Mouse (Mus musculus): ENCODE measurements at regions not wholly inside any gene's neighbourhood (a gene's known extent, or its start where the extent isn't known, plus 50 kb on each side); places are given as distances from the start of the nearest gene placed in this dataset.

- no peaks in the 10 kb centered on the region for H3K27me3 ChIP-seq
- H3K27ac ChIP-seq, result no peak overlapping the region
- no peak for ATAC-seq
- H3K9me3 ChIP-seq (replicated peaks), result no peaks in the 10 kb centered on the region
- no peak overlapping the region for H3K4me2 ChIP-seq
- no peak overlapping the region for H3K9ac ChIP-seq
- no peak overlapping the region for H3K4me3 ChIP-seq
- 94% methylated on average over 1 of the region's 1 CpGs for WGBS
- no peaks in the 10 kb centered on the region for H3K36me3 ChIP-seq (ENCODE audit: poor library complexity, severe bottlenecking)
- no peaks in the 10 kb centered on the region for H3K4me1 ChIP-seq
Measured at GRCm38 (mm10) chr13:26009131-26009530, 738.8 kb upstream of the Nrsn1 start.

- 86% methylated on average over 7 of the region's 7 CpGs for WGBS
- no peaks in the 10 kb centered on the region for H3K27me3 ChIP-seq
- no peak overlapping the region for H3K4me2 ChIP-seq
- H3K36me3 ChIP-seq (ENCODE audit: poor library complexity, severe bottlenecking), result no peaks in the 10 kb centered on the region
- ATAC-seq, result no peak
- no peak overlapping the region for H3K27ac ChIP-seq
- H3K4me3 ChIP-seq, result no peak overlapping the region
- H3K4me1 ChIP-seq, result no peaks in the 10 kb centered on the region
- H3K9ac ChIP-seq, result no peak overlapping the region
- H3K9me3 ChIP-seq (replicated peaks), result no peaks in the 10 kb centered on the region
Measured at GRCm38 (mm10) chr13:26004768-26005560, 734.7 kb upstream of the Nrsn1 start.

- ATAC-seq, result no peak
- H3K27ac ChIP-seq, result no peak overlapping the region
- WGBS, result 66% methylated on average over 1 of the region's 1 CpGs
Measured at GRCm38 (mm10) chr13:25993526-25993925, 723.2 kb upstream of the Nrsn1 start.

DNA sequence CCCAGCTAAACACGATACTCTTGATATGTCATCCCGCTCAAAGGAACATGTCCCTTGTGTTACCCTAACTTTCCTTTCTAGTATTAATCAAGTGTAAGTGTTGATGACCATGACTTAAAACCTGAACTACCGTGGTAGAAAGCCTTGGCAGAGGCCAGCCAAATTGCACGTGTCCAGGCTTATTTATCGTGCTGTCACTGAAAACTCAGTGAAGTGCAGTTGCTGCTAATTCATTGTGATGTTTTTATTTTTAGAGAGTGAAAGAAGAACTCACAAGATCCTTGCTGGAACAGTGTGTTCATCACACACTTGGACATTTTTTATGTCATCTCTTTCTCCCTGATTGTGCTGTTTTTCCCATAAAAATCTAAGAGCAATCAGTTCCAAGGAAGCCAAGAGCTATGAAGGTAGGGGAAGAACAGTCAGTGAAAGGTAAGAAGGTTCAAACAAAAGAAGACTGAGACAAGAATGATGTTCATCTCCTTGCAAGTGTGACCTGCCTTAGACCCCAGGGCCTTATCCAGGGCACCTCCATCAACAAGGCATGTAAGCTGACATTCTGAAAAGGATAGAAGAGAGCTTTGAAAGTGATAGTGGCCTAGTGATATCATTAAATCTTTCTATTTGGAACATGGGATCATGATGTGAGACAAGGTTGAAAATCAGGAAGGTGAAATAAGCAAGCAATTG is 718.9 kb upstream of the Nrsn1 start:
- Histone ChIP-seq H3K4me3 (no peak overlapping the region), H3K4me1 (peaks cover 5% of the 10 kb centered on the region), H3K36me3 (ENCODE audit: poor library complexity, severe bottlenecking) (no peaks in the 10 kb centered on the region), H3K27ac (no peak overlapping the region), H3K9ac (no peak overlapping the region), H3K4me2 (no peak overlapping the region), H3K9me3 (replicated peaks) (no peaks in the 10 kb centered on the region), H3K27me3 (no peaks in the 10 kb centered on the region)
- ATAC-seq, result no peak
- WGBS, result 89% methylated on average over 5 of the region's 5 CpGs

More at GRCm38 (mm10) chr13:25993526-25993925, 723.2 kb upstream of the Nrsn1 start:
- no peaks in the 10 kb centered on the region for H3K27me3 ChIP-seq
- no peaks in the 10 kb centered on the region for H3K36me3 ChIP-seq (ENCODE audit: poor library complexity, severe bottlenecking)
- no peaks in the 10 kb centered on the region for H3K4me1 ChIP-seq
- H3K4me2 ChIP-seq, result no peak overlapping the region
- H3K4me3 ChIP-seq, result no peak overlapping the region
- no peak overlapping the region for H3K9ac ChIP-seq
- no peaks in the 10 kb centered on the region for H3K9me3 ChIP-seq (replicated peaks)

- Histone ChIP-seq H3K9ac (no peak overlapping the region), H3K4me3 (no peak overlapping the region), H3K36me3 (ENCODE audit: poor library complexity, severe bottlenecking) (no peaks in the 10 kb centered on the region), H3K9me3 (replicated peaks) (no peaks in the 10 kb centered on the region), H3K4me2 (no peak overlapping the region), H3K4me1 (peaks cover 19% of the 10 kb centered on the region), H3K27me3 (no peaks in the 10 kb centered on the region), H3K27ac (no peak overlapping the region)
- 48% methylated on average over 1 of the region's 1 CpGs for WGBS
- ATAC-seq, result peak; percentile 54; the same call in 1 of the 2 replicates
Measured at GRCm38 (mm10) chr13:25984535-25984934, 714.2 kb upstream of the Nrsn1 start.

DNA sequence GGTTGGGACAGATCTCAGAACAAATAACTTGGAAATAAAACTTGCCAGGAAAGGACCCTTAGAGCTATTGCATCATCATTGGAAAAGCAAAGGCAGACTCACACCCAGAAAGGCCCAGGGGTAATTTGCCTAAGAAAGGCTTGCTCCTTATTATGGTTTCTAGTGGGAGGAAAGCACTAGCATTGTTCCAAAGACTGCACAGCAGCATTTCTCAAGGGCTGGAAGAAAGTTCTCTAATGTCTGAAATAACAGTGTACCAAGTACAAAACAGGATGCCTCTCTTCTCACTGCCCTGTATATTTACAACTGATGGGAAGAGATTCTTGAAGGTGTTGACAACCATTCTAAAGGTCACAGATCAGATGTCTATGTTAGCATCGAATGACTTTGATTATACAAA is 713.4 kb upstream of the Nrsn1 start:
- H3K4me3 ChIP-seq, result no peak overlapping the region
- no peaks in the 10 kb centered on the region for H3K27me3 ChIP-seq
- no peaks in the 10 kb centered on the region for H3K9me3 ChIP-seq (replicated peaks)
- 78% methylated on average over 1 of the region's 1 CpGs for WGBS
- H3K36me3 ChIP-seq (ENCODE audit: poor library complexity, severe bottlenecking), result no peaks in the 10 kb centered on the region
- peak; percentile 48; the same call in 1 of the 2 replicates for ATAC-seq
- H3K27ac ChIP-seq, result no peak overlapping the region
- no peak overlapping the region for H3K9ac ChIP-seq
- peaks cover 19% of the 10 kb centered on the region for H3K4me1 ChIP-seq
- no peak overlapping the region for H3K4me2 ChIP-seq

- H3K4me3 ChIP-seq, result no peak overlapping the region
- H3K9ac ChIP-seq, result no peak overlapping the region
- no peaks in the 10 kb centered on the region for H3K36me3 ChIP-seq (ENCODE audit: poor library complexity, severe bottlenecking)
- 50% methylated on average over 1 of the region's 1 CpGs for whole genome bisulfite sequencing
- no peaks in the 10 kb centered on the region for H3K27me3 ChIP-seq
- H3K4me2 ChIP-seq, result no peak overlapping the region
- ATAC-seq, result peak; percentile 84; the same call in 1 of the 2 replicates
- no peaks in the 10 kb centered on the region for H3K9me3 ChIP-seq (replicated peaks)
- peaks cover 9% of the 10 kb centered on the region for H3K4me1 ChIP-seq
- no peak overlapping the region for H3K27ac ChIP-seq
Measured at GRCm38 (mm10) chr13:25978648-25979047, 708.3 kb upstream of the Nrsn1 start.

- no peaks in the 10 kb centered on the region for H3K9me3 ChIP-seq (replicated peaks)
- H3K4me3 ChIP-seq, result no peak overlapping the region
- ATAC-seq, result no peak
- no peaks in the 10 kb centered on the region for H3K36me3 ChIP-seq (ENCODE audit: poor library complexity, severe bottlenecking)
- H3K27ac ChIP-seq, result no peak overlapping the region
- H3K27me3 ChIP-seq, result no peaks in the 10 kb centered on the region
- H3K4me2 ChIP-seq, result no peak overlapping the region
- H3K9ac ChIP-seq, result no peak overlapping the region
- H3K4me1 ChIP-seq, result peaks cover 16% of the 10 kb centered on the region
Measured at GRCm38 (mm10) chr13:25958592-25958991, 688.3 kb upstream of the Nrsn1 start.

DNA sequence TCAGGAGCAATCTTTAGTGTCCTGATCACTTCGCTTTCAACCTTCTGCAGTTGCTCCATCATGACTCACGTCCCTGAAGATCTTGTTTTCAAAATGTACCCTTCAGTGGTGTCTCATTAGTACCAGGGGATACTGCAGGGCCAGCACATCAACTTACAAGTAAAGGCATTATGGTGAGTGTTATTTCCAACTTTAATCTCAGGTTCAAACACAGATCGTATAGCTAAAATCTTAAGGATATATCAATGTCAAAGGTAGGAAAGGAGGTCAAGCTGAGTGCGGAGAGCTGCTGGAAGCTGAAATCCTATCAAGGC is 687.8 kb upstream of the Nrsn1 start:
- no peaks in the 10 kb centered on the region for H3K27me3 ChIP-seq
- no peak overlapping the region for H3K4me2 ChIP-seq
- H3K4me1 ChIP-seq, result peaks cover 16% of the 10 kb centered on the region
- no peak overlapping the region for H3K4me3 ChIP-seq
- no peaks in the 10 kb centered on the region for H3K9me3 ChIP-seq (replicated peaks)
- 86% methylated on average over 4 of the region's 4 CpGs for WGBS
- no peak overlapping the region for H3K27ac ChIP-seq
- no peaks in the 10 kb centered on the region for H3K36me3 ChIP-seq (ENCODE audit: poor library complexity, severe bottlenecking)
- peak; percentile 50; the same call in 1 of the 2 replicates for ATAC-seq
- H3K9ac ChIP-seq, result no peak overlapping the region

GRCm38 (mm10) chr13:25957451-25958152 is 687.3 kb upstream of the Nrsn1 start:
- H3K4me2 ChIP-seq, result no peak overlapping the region
- no peak overlapping the region; the same call in 1 of the 2 replicates for H3K27ac ChIP-seq
- no peak overlapping the region for H3K9ac ChIP-seq
- no peaks in the 10 kb centered on the region for H3K27me3 ChIP-seq
- H3K36me3 ChIP-seq (ENCODE audit: poor library complexity, severe bottlenecking), result no peaks in the 10 kb centered on the region
- WGBS, result 40% methylated on average over 4 of the region's 4 CpGs
- H3K4me1 ChIP-seq, result peaks cover 16% of the 10 kb centered on the region
- peak; percentile 79 for ATAC-seq
- no peak overlapping the region for H3K4me3 ChIP-seq
- H3K9me3 ChIP-seq (replicated peaks), result no peaks in the 10 kb centered on the region

DNA sequence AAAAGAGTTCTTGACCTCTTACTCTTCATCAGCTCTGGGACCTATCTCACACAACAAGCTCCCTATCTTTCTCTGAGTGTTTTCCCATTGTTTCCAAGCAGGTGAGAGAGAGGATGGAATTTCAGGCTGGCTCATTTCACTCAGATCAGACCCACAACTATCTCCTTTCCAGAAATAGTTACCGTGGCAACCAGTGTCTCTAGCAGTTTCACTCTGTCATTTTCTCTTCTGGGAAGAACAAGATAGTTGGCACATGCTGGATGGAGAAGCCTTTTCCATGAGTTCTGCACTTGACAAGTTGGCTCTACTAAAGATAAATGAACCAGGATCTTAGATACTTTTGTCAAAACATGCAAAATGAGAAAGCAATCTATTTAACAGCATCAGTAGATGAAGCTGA is 667.3 kb upstream of the Nrsn1 start:
- H3K4me1 ChIP-seq, result peaks cover 14% of the 10 kb centered on the region
- no peaks in the 10 kb centered on the region for H3K36me3 ChIP-seq (ENCODE audit: poor library complexity, severe bottlenecking)
- no peaks in the 10 kb centered on the region for H3K27me3 ChIP-seq
- no peak overlapping the region for H3K4me2 ChIP-seq
- WGBS, result 86% methylated on average over 1 of the region's 1 CpGs
- ATAC-seq, result no peak
- H3K9me3 ChIP-seq (replicated peaks), result no peaks in the 10 kb centered on the region
- no peak overlapping the region for H3K27ac ChIP-seq
- no peak overlapping the region for H3K9ac ChIP-seq
- no peak overlapping the region for H3K4me3 ChIP-seq

GRCm38 (mm10) chr13:25933783-25934182 is 663.5 kb upstream of the Nrsn1 start:
- no peaks in the 10 kb centered on the region for H3K27me3 ChIP-seq
- peak; percentile 20; the same call in 1 of the 2 replicates for ATAC-seq
- no peaks in the 10 kb centered on the region for H3K9me3 ChIP-seq (replicated peaks)
- H3K4me3 ChIP-seq, result no peak overlapping the region
- no peak overlapping the region for H3K9ac ChIP-seq
- H3K4me2 ChIP-seq, result no peak overlapping the region
- no peaks in the 10 kb centered on the region for H3K36me3 ChIP-seq (ENCODE audit: poor library complexity, severe bottlenecking)
- 34% methylated on average over 3 of the region's 3 CpGs for WGBS
- H3K27ac ChIP-seq, result peak overlapping the region; percentile 86
- H3K4me1 ChIP-seq, result peaks cover 25% of the 10 kb centered on the region

Data from forebrain, embryonic 13.5 days (tissue).